Mouse (Mus musculus) kidney, adult 2 months (tissue): Measurements from ENCODE around the gene Ghrhr. TPM values are rescaled to one million over a fixed set of nuclear protein-coding genes. Genes with fewer than 3 reads are reported as not detected.

Experiments used
- DNase-seq: peaks from one replicate; pipeline ENCODE4 v3.0.0; 2021
- H3K27ac ChIP-seq: fragments of 200-500 bp; 2 replicates; pipeline ENCODE4 v1.5.1; 2012; ENCODE audit warnings: low read depth, low read length, control low read depth, inconsistent platforms; ENCODE audit not compliant: insufficient read depth
- H3K27me3 ChIP-seq: fragments of 200-500 bp; replicated peaks from 2 replicates; pipeline ENCODE4 v1.6.1; 2012; ENCODE audit warnings: mild to moderate bottlenecking, moderate library complexity, low read length, inconsistent platforms; ENCODE audit not compliant: control insufficient read depth, insufficient read depth
- H3K36me3 ChIP-seq: fragments of 200-500 bp; 2 replicates; pipeline ENCODE4 v1.6.1; 2012; ENCODE audit warnings: mild to moderate bottlenecking, moderate library complexity, low read length, inconsistent platforms; ENCODE audit not compliant: control insufficient read depth, insufficient read depth
- H3K4me1 ChIP-seq: fragments of 200-500 bp; 2 replicates; pipeline ENCODE4 v1.6.1; 2011; ENCODE audit warnings: low read length; ENCODE audit not compliant: control insufficient read depth, insufficient read depth
- H3K4me3 ChIP-seq: fragments of 200-500 bp; 2 replicates; pipeline ENCODE4 v1.5.1; 2011; ENCODE audit warnings: mild to moderate bottlenecking, low read depth, low read length, control low read depth; ENCODE audit not compliant: insufficient read depth
- CTCF ChIP-seq: fragments of 200-500 bp; conservative IDR thresholded peaks from 2 replicates; pipeline ENCODE4 v1.5.1; 2011; ENCODE audit warnings: low read depth, mild to moderate bottlenecking, control low read depth, low read length, moderate library complexity, mixed read lengths; ENCODE audit not compliant: insufficient read depth, insufficient read length
- POLR2A ChIP-seq: fragments of 200-500 bp; IDR thresholded peaks from one replicate; pipeline ENCODE4 v1.6.1; 2011; ENCODE audit warnings: low read depth, low read length, control low read depth
- WGBS: fragments of 180-500 bp; shearing (Covaris S2); methylation state at CpG from one replicate; pipeline ENCODE4 v1.1.7; 2018; 5-methylcytosine and 5-hydroxymethylcytosine counted together
- polyA plus RNA-seq: library from polyadenylated mRNA; depleted of rRNA; stranded (reverse); fragments of >200 nt; gene quantifications from 2 replicates; pipeline ENCODE4 v1.2.3, GENCODE M21; 2012

The Ghrhr gene
- polyA plus RNA-seq, 1 experiment: 0.36 TPM

GRCm38 (mm10) chr6:55377461-55377860, 1.4 kb downstream of the Ghrhr start:
- TF ChIP-seq CTCF (no peak), POLR2A (no peak)

GRCm38 (mm10) chr6:55379641-55380335, 3.7 kb downstream of the Ghrhr start:
- no peak overlapping the region for H3K4me3 ChIP-seq
- H3K27ac ChIP-seq: no peak overlapping the region
- no peaks in the 10 kb centered on the region for H3K27me3 ChIP-seq
- no peaks in the 10 kb centered on the region for H3K36me3 ChIP-seq
- peak; percentile 77 for TF ChIP-seq CTCF
- no peak for TF ChIP-seq POLR2A
- WGBS: 41% methylated on average over 3 of the region's 3 CpGs
- no peaks in the 10 kb centered on the region for H3K4me1 ChIP-seq
- peak; percentile 54 for DNase-seq

More at GRCm38 (mm10) chr6:55377461-55377860, 1.4 kb downstream of the Ghrhr start:
- Histone ChIP-seq H3K4me1 (no peaks in the 10 kb centered on the region), H3K36me3 (no peaks in the 10 kb centered on the region), H3K27ac (no peak overlapping the region), H3K27me3 (no peaks in the 10 kb centered on the region), H3K4me3 (no peak overlapping the region)
- no peak for DNase-seq
- WGBS: 52% methylated on average over 4 of the region's 4 CpGs

GRCm38 (mm10) chr6:55381966-55382365, 5.9 kb downstream of the Ghrhr start:
- TF ChIP-seq POLR2A: no peak
- no peak for TF ChIP-seq CTCF
- Histone ChIP-seq H3K27ac (no peak overlapping the region), H3K36me3 (no peaks in the 10 kb centered on the region), H3K27me3 (no peaks in the 10 kb centered on the region), H3K4me3 (no peak overlapping the region), H3K4me1 (no peaks in the 10 kb centered on the region)
- no peak for DNase-seq
- WGBS: 73% methylated on average over 4 of the region's 4 CpGs

GRCm38 (mm10) chr6:55383897-55384296, 7.8 kb downstream of the Ghrhr start:
- WGBS: 2% methylated on average over 1 of the region's 1 CpGs
- H3K4me1 ChIP-seq: no peaks in the 10 kb centered on the region
- no peak overlapping the region for H3K4me3 ChIP-seq
- TF ChIP-seq POLR2A (no peak), CTCF (peak; percentile 83)
- H3K27me3 ChIP-seq: no peaks in the 10 kb centered on the region
- DNase-seq: peak; percentile 63
- H3K27ac ChIP-seq: no peak overlapping the region
- no peaks in the 10 kb centered on the region for H3K36me3 ChIP-seq

GRCm38 (mm10) chr6:55384356-55384951, 8.4 kb downstream of the Ghrhr start:
- H3K4me1 ChIP-seq: no peaks in the 10 kb centered on the region
- 64% methylated on average over 5 of the region's 5 CpGs for WGBS
- H3K36me3 ChIP-seq: no peaks in the 10 kb centered on the region
- no peaks in the 10 kb centered on the region for H3K27me3 ChIP-seq
- TF ChIP-seq CTCF (no peak), POLR2A (no peak)
- H3K27ac ChIP-seq: no peak overlapping the region
- no peak for DNase-seq
- no peak overlapping the region for H3K4me3 ChIP-seq

GRCm38 (mm10) chr6:55388546-55389169, 12.6 kb downstream of the Ghrhr start:
- no peak for DNase-seq
- H3K4me1 ChIP-seq: no peaks in the 10 kb centered on the region
- 49% methylated on average over 12 of the region's 12 CpGs for WGBS
- no peaks in the 10 kb centered on the region for H3K27me3 ChIP-seq
- H3K4me3 ChIP-seq: no peak overlapping the region
- no peak overlapping the region for H3K27ac ChIP-seq
- H3K36me3 ChIP-seq: no peaks in the 10 kb centered on the region
- TF ChIP-seq POLR2A: no peak
- TF ChIP-seq CTCF: no peak

GRCm38 (mm10) chr6:55389321-55389720, 13.2 kb downstream of the Ghrhr start:
- no peak for DNase-seq
- H3K4me1 ChIP-seq: no peaks in the 10 kb centered on the region
- no peaks in the 10 kb centered on the region for H3K27me3 ChIP-seq
- TF ChIP-seq CTCF: no peak
- no peak for TF ChIP-seq POLR2A
- H3K4me3 ChIP-seq: no peak overlapping the region
- H3K36me3 ChIP-seq: no peaks in the 10 kb centered on the region
- H3K27ac ChIP-seq: no peak overlapping the region
- 67% methylated on average over 5 of the region's 5 CpGs for WGBS
